Mouse (Mus musculus): ENCODE measurements around the gene Ifitm10. TPM values are rescaled to one million over a fixed set of nuclear protein-coding genes. Genes with fewer than 3 reads are reported as not detected.
"Not testable (repeated sequence)": the region's sequence is repeated elsewhere in the genome, so short reads cannot be mapped to it uniquely, and the experiment has no call there.

Gene Ifitm10
- polyA plus RNA-seq, 1 experiment from 2014 or later, result 4.0 TPM

GRCm38 (mm10) chr7:142282847-142283246 is 90.7 kb downstream of the Ifitm10 start:
- H3K27me3 ChIP-seq; H3K4me2 ChIP-seq; ATAC-seq (ENCODE audit: insufficient number of reproducible peaks, low FRiP score, low TSS enrichment, low read depth); H3K4me3 ChIP-seq; H3K27ac ChIP-seq; H3K36me3 ChIP-seq; H3K9ac ChIP-seq; H3K9me3 ChIP-seq: not testable (repeated sequence)
- H3K4me1 ChIP-seq, result peaks cover 14% of the 10 kb centered on the region
- 30% methylated on average over 2 of the region's 2 CpGs for WGBS

- H3K27ac ChIP-seq; H3K4me2 ChIP-seq; H3K27me3 ChIP-seq; H3K36me3 ChIP-seq; ATAC-seq (ENCODE audit: insufficient number of reproducible peaks, low FRiP score, low TSS enrichment, low read depth); H3K4me3 ChIP-seq; H3K4me1 ChIP-seq; H3K9ac ChIP-seq; H3K9me3 ChIP-seq: not testable (repeated sequence)
- 58% methylated on average over 1 of the region's 1 CpGs for WGBS
Observed at GRCm38 (mm10) chr7:142279291-142279690, 94.3 kb downstream of the Ifitm10 start.

GRCm38 (mm10) chr7:142278183-142278582 is 95.4 kb downstream of the Ifitm10 start:
- H3K9ac ChIP-seq; H3K27ac ChIP-seq; H3K4me2 ChIP-seq; H3K27me3 ChIP-seq; H3K9me3 ChIP-seq; H3K4me1 ChIP-seq; H3K36me3 ChIP-seq; H3K4me3 ChIP-seq; ATAC-seq (ENCODE audit: insufficient number of reproducible peaks, low FRiP score, low TSS enrichment, low read depth): not testable (repeated sequence)
- WGBS, result 0% methylated on average over 3 of the region's 3 CpGs

Other genes starting within 250 kb of the Ifitm10 start
- not detected in 2 replicates for gene Gm39115, start 237.7 kb downstream of the Ifitm10 start, polyA plus RNA-seq (2015; fragmentation: Nextera tagmentation; extraction: Ambion mirVana)
- gene Gm45337, start 229.1 kb downstream of the Ifitm10 start, polyA plus RNA-seq (2015; fragmentation: Nextera tagmentation; extraction: Ambion mirVana), result not detected in 2 replicates
- gene Gm29735, start 216.6 kb downstream of the Ifitm10 start, polyA plus RNA-seq (2015; fragmentation: Nextera tagmentation; extraction: Ambion mirVana), result not detected in 2 replicates
- gene Gm4553, start 208.0 kb downstream of the Ifitm10 start, polyA plus RNA-seq (2015; fragmentation: Nextera tagmentation; extraction: Ambion mirVana), result not detected in 2 replicates
- not detected in 2 replicates for gene Krtap5-2, start 197.7 kb downstream of the Ifitm10 start, polyA plus RNA-seq (2015; fragmentation: Nextera tagmentation; extraction: Ambion mirVana)
- not detected in 2 replicates for gene Gm10153, start 183.4 kb downstream of the Ifitm10 start, polyA plus RNA-seq (2015; fragmentation: Nextera tagmentation; extraction: Ambion mirVana)
- gene Krtap5-3, start 172.4 kb downstream of the Ifitm10 start, polyA plus RNA-seq (2015; fragmentation: Nextera tagmentation; extraction: Ambion mirVana), result not detected in 2 replicates
- not detected in 2 replicates for gene Gm7579, start 161.9 kb downstream of the Ifitm10 start, polyA plus RNA-seq (2015; fragmentation: Nextera tagmentation; extraction: Ambion mirVana)
- not detected in 2 replicates for gene Krtap5-5, start 143.8 kb downstream of the Ifitm10 start, polyA plus RNA-seq (2015; fragmentation: Nextera tagmentation; extraction: Ambion mirVana)
- gene Gm40460, start 132.7 kb downstream of the Ifitm10 start, polyA plus RNA-seq (2015; fragmentation: Nextera tagmentation; extraction: Ambion mirVana), result not detected in 2 replicates
- gene Gm2431, start 115.4 kb downstream of the Ifitm10 start, polyA plus RNA-seq (2015; fragmentation: Nextera tagmentation; extraction: Ambion mirVana), result not detected in 2 replicates
- not detected in 2 replicates for gene Gm4559, start 99.4 kb downstream of the Ifitm10 start, polyA plus RNA-seq (2015; fragmentation: Nextera tagmentation; extraction: Ambion mirVana)
- gene Krtap5-1, start 76.6 kb downstream of the Ifitm10 start, polyA plus RNA-seq (2015; fragmentation: Nextera tagmentation; extraction: Ambion mirVana), result not detected in 2 replicates
- not detected in 2 replicates for gene Krtap5-4, start 70.2 kb downstream of the Ifitm10 start, polyA plus RNA-seq (2015; fragmentation: Nextera tagmentation; extraction: Ambion mirVana)
- gene Gm49369, start 8.9 kb upstream of the Ifitm10 start, polyA plus RNA-seq (2015; fragmentation: Nextera tagmentation; extraction: Ambion mirVana), result not detected in 2 replicates
- 392 and 426 TPM in 2 replicates for gene Ctsd, start 14.3 kb upstream of the Ifitm10 start, polyA plus RNA-seq (2015; fragmentation: Nextera tagmentation; extraction: Ambion mirVana)
- 6.3 and 6.7 TPM in 2 replicates for gene Syt8, start 61.1 kb upstream of the Ifitm10 start, polyA plus RNA-seq (2015; fragmentation: Nextera tagmentation; extraction: Ambion mirVana)
- gene Tnni2, start 68.1 kb upstream of the Ifitm10 start, polyA plus RNA-seq (2015; fragmentation: Nextera tagmentation; extraction: Ambion mirVana), result 136 and 529 TPM in 2 replicates
- gene Lsp1, start 87.1 kb upstream of the Ifitm10 start, polyA plus RNA-seq (2015; fragmentation: Nextera tagmentation; extraction: Ambion mirVana), result 57.3 and 63.3 TPM in 2 replicates
- 154 and 517 TPM in 2 replicates for gene Tnnt3, start 125.1 kb upstream of the Ifitm10 start, polyA plus RNA-seq (2015; fragmentation: Nextera tagmentation; extraction: Ambion mirVana)
- 28.8 and 30.5 TPM in 2 replicates for gene Mrpl23, start 158.9 kb upstream of the Ifitm10 start, polyA plus RNA-seq (2015; fragmentation: Nextera tagmentation; extraction: Ambion mirVana)

Data from limb, embryonic 15.5 days (tissue).